Mouse (Mus musculus) bone marrow macrophage, adult 2 months (primary cell): ENCODE data around the gene Mdga2.

ENCODE experiments used
- CTCF ChIP-seq: IDR thresholded peaks from 2 replicates; pipeline ENCODE4 v1.5.1; 2012; ENCODE audit warnings: low read depth, mild to moderate bottlenecking, low read length, moderate library complexity
- POLR2A ChIP-seq: IDR thresholded peaks from 2 replicates; pipeline ENCODE4 v1.6.1; 2012; ENCODE audit warnings: mild to moderate bottlenecking, low read depth, low read length, borderline replicate concordance

- TF ChIP-seq CTCF (no peak), POLR2A (no peak)
Measured at GRCm38 (mm10) chr12:66853167-66853566, 369.2 kb downstream of the Mdga2 start.
